Comparison of ENCODE assay signal across 29 mouse cellular contexts in the genomic region with DNA sequence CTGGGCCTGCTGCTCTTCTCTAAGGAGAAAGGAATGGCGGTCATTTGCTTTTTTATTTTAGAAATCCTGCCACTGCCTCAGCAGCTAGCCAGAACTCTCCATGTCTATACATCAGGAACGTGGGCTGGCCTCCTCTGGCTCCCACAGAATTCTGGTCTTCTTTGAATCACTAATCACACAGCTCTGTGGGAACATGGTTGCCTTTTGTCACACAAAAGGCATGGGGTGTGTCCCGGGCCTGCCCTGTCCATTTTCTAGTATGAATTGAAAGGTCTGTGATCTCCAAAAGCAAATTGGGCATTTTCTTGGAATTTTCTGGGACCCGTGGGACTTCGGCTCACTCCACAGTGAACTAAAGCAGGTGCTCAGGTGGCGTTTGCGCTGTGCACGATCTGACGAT.
A peak's percentile ranks its signal among the peaks of the same experiment; 100 is the strongest.
DNase-seq lines count a peak whose midpoint lies in the region; ATAC-seq and TF ChIP-seq lines count a peak whose summit lies in the region.
"Had no signal": no experiment of that assay in that cellular context is flagged by ENCODE, and none has a peak within 500 bp of the region (broad histone marks: within the 10 kb centered on the region; RNA-seq: fewer than 3 reads in every experiment).

No protein-coding gene starts in this region.

- DNase-seq in forebrain, embryonic 10.5 days (ENCODE audit: extremely low spot score, low spot score): peak; percentile 33
- peak; percentile 5 for DNase-seq in hindbrain, embryonic 10.5 days (ENCODE audit: low spot score)
- DNase-seq in hindbrain, postnatal 0 days (ENCODE audit: low spot score): no peak
- DNase-seq in midbrain, embryonic 10.5 days (ENCODE audit: low spot score): peak; percentile 11
- peak; percentile 63 for DNase-seq in ZHBTc4 (ENCODE audit: low read depth, low spot score)
- no peak for DNase-seq in cerebellum, adult 8-10 months
- DNase-seq: adrenal gland, postnatal 25 days; cerebellum, adult 18-20 months; cerebellum, postnatal 14 days; forebrain, postnatal 0 days; gastrocnemius, postnatal 14 days; heart, adult 11 months; heart, postnatal 4 days; layer of hippocampus, postnatal 36 days; liver; right cerebral cortex, adult 18-20 months; right cerebral cortex, postnatal 4 days had no signal

- TF ChIP-seq CTCF in hindbrain, postnatal 0 days (IDR thresholded peaks at IDR 0.05; ENCODE audit: low read depth): no peak

- peak overlapping the region; percentile 72 for H3K27ac ChIP-seq in forebrain, embryonic 10.5 days
- no peak overlapping the region; the same call in 1 of the 2 replicates for H3K27ac ChIP-seq in forebrain, embryonic 16.5 days (ENCODE audit: low read length)
- no peak overlapping the region for H3K27ac ChIP-seq in hindbrain, embryonic 10.5 days
- H3K27ac ChIP-seq in hindbrain, postnatal 0 days: no peak overlapping the region
- peak overlapping the region; percentile 30; the same call in 1 of the 2 replicates for H3K27ac ChIP-seq in midbrain, embryonic 10.5 days (replicated peaks)
- no peak overlapping the region for H3K27ac ChIP-seq in midbrain, embryonic 13.5 days
- H3K27ac ChIP-seq: hindbrain, embryonic 14.5 days; liver, embryonic 15.5 days; lung, embryonic 15.5 days; midbrain, embryonic 12.5 days had no signal

- peaks cover 35% of the 10 kb centered on the region for H3K4me1 ChIP-seq in forebrain, embryonic 10.5 days
- H3K4me1 ChIP-seq in forebrain, embryonic 16.5 days (replicated peaks; ENCODE audit: control insufficient read depth, insufficient read depth, low read length): peaks cover 21% of the 10 kb centered on the region
- H3K4me1 ChIP-seq in hindbrain, embryonic 10.5 days (replicated peaks): peaks cover 29% of the 10 kb centered on the region
- H3K4me1 ChIP-seq in hindbrain, postnatal 0 days (ENCODE audit: insufficient read depth, low read length): no peaks in the 10 kb centered on the region
- peaks cover 31% of the 10 kb centered on the region for H3K4me1 ChIP-seq in midbrain, embryonic 10.5 days
- H3K4me1 ChIP-seq in midbrain, embryonic 13.5 days (replicated peaks): peaks cover 20% of the 10 kb centered on the region

- peaks cover 8% of the 10 kb centered on the region; the same call in 1 of the 2 replicates for H3K27me3 ChIP-seq in forebrain, embryonic 10.5 days (ENCODE audit: poor library complexity, severe bottlenecking)
- H3K27me3 ChIP-seq in forebrain, embryonic 16.5 days (replicated peaks; ENCODE audit: control insufficient read depth, insufficient read depth, low read length): no peaks in the 10 kb centered on the region
- H3K27me3 ChIP-seq in hindbrain, embryonic 10.5 days (ENCODE audit: insufficient read depth, poor library complexity, severe bottlenecking): peaks cover 80% of the 10 kb centered on the region
- no peaks in the 10 kb centered on the region for H3K27me3 ChIP-seq in hindbrain, postnatal 0 days (ENCODE audit: insufficient read depth, low read length)
- peaks cover 7% of the 10 kb centered on the region for H3K27me3 ChIP-seq in midbrain, embryonic 10.5 days (ENCODE audit: low read depth, poor library complexity, severe bottlenecking)
- H3K27me3 ChIP-seq in midbrain, embryonic 13.5 days: no peaks in the 10 kb centered on the region
- H3K27me3 ChIP-seq: CH12.LX; heart, embryonic 12.5 days; liver, embryonic 15.5 days; lung, embryonic 15.5 days; midbrain, embryonic 12.5 days; Patski had no signal

- no peak overlapping the region for H3K9ac ChIP-seq in forebrain, embryonic 16.5 days (replicated peaks; ENCODE audit: low read depth, low read length)
- no peak overlapping the region for H3K9ac ChIP-seq in hindbrain, postnatal 0 days (replicated peaks; ENCODE audit: low read length)
- H3K9ac ChIP-seq in midbrain, embryonic 13.5 days (replicated peaks): no peak overlapping the region
- H3K9ac ChIP-seq: forebrain, postnatal 0 days; heart, embryonic 12.5 days; hindbrain, embryonic 14.5 days; liver, embryonic 15.5 days; lung, embryonic 15.5 days; midbrain, embryonic 12.5 days had no signal

- no peak for ATAC-seq in forebrain, embryonic 16.5 days
- ATAC-seq in hindbrain, postnatal 0 days: no peak
- no peak for ATAC-seq in midbrain, embryonic 13.5 days
- ATAC-seq: forebrain, postnatal 0 days; inflammation-experienced regulatory T-cells, adult 6 months; Patski had no signal

- 62% methylated on average over 9 of the region's 9 CpGs for WGBS in forebrain, embryonic 10.5 days
- 32% methylated on average over 9 of the region's 9 CpGs for WGBS in forebrain, embryonic 16.5 days
- WGBS in hindbrain, embryonic 10.5 days: 53% methylated on average over 9 of the region's 9 CpGs
- WGBS in hindbrain, postnatal 0 days: 58% methylated on average over 9 of the region's 9 CpGs
- 68% methylated on average over 9 of the region's 9 CpGs for WGBS in midbrain, embryonic 10.5 days
- 46% methylated on average over 9 of the region's 9 CpGs for WGBS in midbrain, embryonic 13.5 days

- no peaks in the 10 kb centered on the region for H3K9me3 ChIP-seq in forebrain, embryonic 10.5 days
- H3K9me3 ChIP-seq in forebrain, embryonic 16.5 days (ENCODE audit: control insufficient read depth, low read length): no peaks in the 10 kb centered on the region
- H3K9me3 ChIP-seq in hindbrain, embryonic 10.5 days: no peaks in the 10 kb centered on the region
- H3K9me3 ChIP-seq in hindbrain, postnatal 0 days (ENCODE audit: low read length): no peaks in the 10 kb centered on the region
- H3K9me3 ChIP-seq in midbrain, embryonic 10.5 days (replicated peaks): no peaks in the 10 kb centered on the region
- no peaks in the 10 kb centered on the region for H3K9me3 ChIP-seq in midbrain, embryonic 13.5 days
- H3K9me3 ChIP-seq: G1E; heart, embryonic 12.5 days; liver, embryonic 15.5 days; lung, embryonic 15.5 days; midbrain, embryonic 12.5 days had no signal

- no peak overlapping the region for H3K4me3 ChIP-seq in forebrain, embryonic 10.5 days
- no peak overlapping the region for H3K4me3 ChIP-seq in forebrain, embryonic 16.5 days (replicated peaks; ENCODE audit: low read length)
- H3K4me3 ChIP-seq in hindbrain, embryonic 10.5 days: no peak overlapping the region
- no peak overlapping the region for H3K4me3 ChIP-seq in hindbrain, postnatal 0 days (ENCODE audit: low read length)
- H3K4me3 ChIP-seq in midbrain, embryonic 10.5 days: no peak overlapping the region
- no peak overlapping the region for H3K4me3 ChIP-seq in midbrain, embryonic 13.5 days (replicated peaks)
- H3K4me3 ChIP-seq: erythroblast, embryonic 14.5 days; heart, embryonic 12.5 days; liver, embryonic 15.5 days; lung, embryonic 15.5 days; midbrain, embryonic 12.5 days had no signal

- no peak overlapping the region for H3K4me2 ChIP-seq in forebrain, embryonic 16.5 days (ENCODE audit: low read length)
- no peak overlapping the region for H3K4me2 ChIP-seq in hindbrain, postnatal 0 days (ENCODE audit: low read depth, low read length)
- H3K4me2 ChIP-seq in midbrain, embryonic 13.5 days (replicated peaks): no peak overlapping the region
- H3K4me2 ChIP-seq: heart, embryonic 12.5 days; hindbrain, embryonic 14.5 days; liver, embryonic 15.5 days; lung, embryonic 15.5 days; midbrain, embryonic 12.5 days had no signal

- H3K36me3 ChIP-seq in forebrain, embryonic 10.5 days (replicated peaks): no peaks in the 10 kb centered on the region
- no peaks in the 10 kb centered on the region for H3K36me3 ChIP-seq in forebrain, embryonic 16.5 days (ENCODE audit: control insufficient read depth, insufficient read depth)
- H3K36me3 ChIP-seq in hindbrain, embryonic 10.5 days: 0 out of 2 replicates have a peak, but pooled peaks cover 3% of the 10 kb centered on the region
- H3K36me3 ChIP-seq in hindbrain, postnatal 0 days (ENCODE audit: insufficient read depth, low read length): peaks cover 5% of the 10 kb centered on the region; the same call in 1 of the 2 replicates
- peaks cover 9% of the 10 kb centered on the region; the same call in 1 of the 2 replicates for H3K36me3 ChIP-seq in midbrain, embryonic 10.5 days
- 0 out of 2 replicates have a peak, but pooled peaks cover 3% of the 10 kb centered on the region for H3K36me3 ChIP-seq in midbrain, embryonic 13.5 days
- H3K36me3 ChIP-seq: lung, embryonic 15.5 days; midbrain, embryonic 12.5 days had no signal

Comparison
In these comparisons a context has a peak if more than half of its experiments do, and no peak if none do; other contexts are left out.
1. DNase-seq: peak in forebrain, embryonic 10.5 days (single experiment), hindbrain, embryonic 10.5 days (single experiment), midbrain, embryonic 10.5 days (single experiment) and ZHBTc4 (single experiment); none in hindbrain, postnatal 0 days (single experiment) and cerebellum, adult 8-10 months (single experiment).
2. H3K27ac ChIP-seq: peak in forebrain, embryonic 10.5 days (single experiment) and midbrain, embryonic 10.5 days (single experiment); none in forebrain, embryonic 16.5 days (single experiment), hindbrain, embryonic 10.5 days (single experiment), hindbrain, postnatal 0 days (single experiment) and midbrain, embryonic 13.5 days (single experiment).